Mouse (Mus musculus) urinary bladder, postnatal 36 days (tissue): ENCODE measurements around the gene F930015N05Rik.

Experiments
- DNase-seq, 2 experiments: peaks; one replicate each; pipeline ENCODE4 v3.0.0; 2022; ENCODE audit warnings: low spot score in 2 of 2, mixed read lengths in 1 of 2

Gene F930015N05Rik

GRCm38 (mm10) chr11:64436412-64436727, at the start of gene F930015N05Rik:
Gene F930015N05Rik, minus strand, starts transcription at chr11:64436653.
- DNase-seq = no peak

DNA sequence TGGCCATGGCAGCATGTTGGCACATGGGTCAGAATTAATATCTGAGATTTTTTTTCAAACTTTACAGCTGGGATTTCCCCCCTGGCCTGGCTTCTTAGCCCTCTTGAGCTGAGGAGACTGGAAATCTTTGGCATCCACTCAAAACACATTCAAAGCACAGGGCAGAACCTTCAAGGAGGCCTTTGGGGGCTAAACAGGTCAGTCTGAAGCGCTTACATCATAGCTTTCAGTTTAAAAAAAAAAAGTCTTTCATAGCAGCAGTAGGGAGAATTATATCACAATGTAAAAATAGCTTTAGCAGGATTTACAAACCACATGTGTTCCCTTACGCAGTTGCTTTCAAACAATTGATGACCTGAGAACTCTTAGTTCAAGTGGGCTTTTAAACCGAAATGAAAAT, 45.0 kb upstream of the F930015N05Rik start:
- no peak for DNase-seq

DNA sequence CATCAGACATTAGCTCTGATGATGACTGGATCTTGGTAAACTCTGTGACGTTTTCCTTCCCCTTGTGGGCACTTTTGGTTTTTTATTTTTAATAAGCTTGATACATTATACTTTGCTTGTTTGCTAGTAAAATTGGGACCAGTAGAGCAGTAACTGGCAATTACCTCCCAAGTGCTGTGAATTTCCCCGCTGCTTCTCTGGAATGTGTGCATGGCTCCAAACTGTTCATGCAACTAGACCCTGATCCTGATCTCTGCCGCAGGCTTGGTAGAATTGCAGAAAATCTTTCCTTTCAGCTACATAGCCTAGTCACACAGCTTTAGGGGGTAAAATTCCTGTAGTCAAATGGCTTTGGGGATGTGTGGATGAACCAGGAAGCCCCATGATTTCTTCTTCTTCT, 37.2 kb upstream of the F930015N05Rik start:
- no peak for DNase-seq

DNA sequence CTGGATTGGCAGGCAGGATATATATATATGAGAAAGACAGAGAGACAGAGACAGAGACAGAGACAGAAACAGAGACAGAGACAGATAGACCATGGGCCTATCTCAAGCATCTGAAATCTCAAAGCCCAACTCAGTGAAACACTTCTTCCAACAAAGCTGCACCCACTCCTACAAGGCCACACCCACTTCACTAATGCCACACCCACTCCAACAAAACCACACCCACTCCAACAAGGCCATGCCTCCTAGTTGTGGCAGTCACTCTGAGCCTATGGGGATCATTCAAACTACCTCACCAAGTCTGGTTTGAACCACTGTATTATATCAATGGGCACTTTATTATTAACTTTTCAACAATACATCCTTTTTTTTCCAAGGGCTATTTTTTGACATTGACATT, 34.2 kb upstream of the F930015N05Rik start:
- no peak for DNase-seq

DNA sequence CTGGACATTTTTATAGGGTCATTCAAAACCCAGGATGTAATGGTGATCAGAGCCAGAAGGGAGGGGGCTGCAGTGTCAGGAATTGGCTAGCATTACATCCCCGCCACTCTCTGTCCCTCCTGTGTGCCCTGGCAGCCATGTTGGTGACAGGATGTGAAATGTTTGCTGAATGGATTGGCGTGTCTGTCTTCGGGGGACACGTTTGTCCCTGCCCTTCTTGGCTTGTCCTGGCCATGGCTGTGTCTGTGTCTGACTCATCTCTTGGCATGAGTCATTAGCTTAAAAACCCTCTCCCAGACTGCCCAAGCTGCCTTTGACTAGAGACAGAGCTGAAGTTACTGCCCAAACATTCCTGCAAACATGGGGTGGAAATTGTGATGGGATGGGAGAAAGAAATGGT, 32.3 kb upstream of the F930015N05Rik start:
- no peak for DNase-seq

- DNase-seq = no peak
Observed at GRCm38 (mm10) chr11:64461746-64462145, 25.3 kb upstream of the F930015N05Rik start.

GRCm38 (mm10) chr11:64448586-64449315, 12.3 kb upstream of the F930015N05Rik start:
- DNase-seq = no peak

GRCm38 (mm10) chr11:64445227-64445626, 8.8 kb upstream of the F930015N05Rik start:
- DNase-seq = no peak

- no peak for DNase-seq
Observed at GRCm38 (mm10) chr11:64442701-64443100, 6.2 kb upstream of the F930015N05Rik start.

- no peak for DNase-seq
Observed at GRCm38 (mm10) chr11:64442119-64442518, 5.7 kb upstream of the F930015N05Rik start.

DNA sequence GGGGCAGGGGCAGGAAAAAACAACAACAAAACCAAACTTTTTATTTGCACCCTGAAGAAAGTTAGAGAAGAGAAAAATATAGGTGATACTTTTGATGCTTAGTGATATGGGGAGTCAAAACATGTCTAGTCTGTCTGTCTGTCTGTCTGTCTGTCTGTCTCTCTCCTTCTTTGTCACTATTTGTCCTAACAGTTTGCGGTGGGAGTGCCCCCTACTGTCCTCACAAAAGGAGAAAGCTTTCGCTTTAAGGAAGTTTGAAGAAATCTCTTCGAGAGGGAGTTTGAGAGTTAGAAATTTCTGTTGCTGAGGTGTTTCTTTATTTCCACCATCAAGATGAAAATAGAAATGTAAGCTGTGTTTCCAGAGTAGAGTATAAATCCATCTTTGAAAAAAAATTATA, 2.5 kb upstream of the F930015N05Rik start:
- DNase-seq = no peak

DNA sequence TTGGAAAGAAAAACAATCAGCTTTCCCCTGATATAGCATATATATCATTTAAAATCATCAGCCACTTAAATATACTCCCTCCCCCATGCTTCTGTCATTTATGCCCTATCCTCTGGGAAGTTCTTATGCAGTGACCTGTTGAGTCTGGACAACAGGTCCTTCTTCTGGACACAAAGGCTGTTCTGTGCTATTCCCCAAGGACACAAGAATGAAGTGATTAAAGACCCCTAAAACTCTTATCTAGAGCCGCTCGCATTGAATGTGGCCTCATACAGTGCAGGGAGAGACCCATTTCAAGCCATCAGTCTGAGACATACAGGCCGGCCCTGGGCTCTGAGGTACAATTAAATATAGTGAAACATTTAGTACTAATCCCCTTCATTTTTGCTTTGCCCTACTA, 1.3 kb upstream of the F930015N05Rik start:
- DNase-seq = no peak

GRCm38 (mm10) chr11:64436791-64437298, 392 bp upstream of the F930015N05Rik start:
- no peak for DNase-seq

GRCm38 (mm10) chr11:64435546-64436411, 674 bp downstream of the F930015N05Rik start:
- peak in 1 of 2 experiments; percentile 2 for DNase-seq

DNA sequence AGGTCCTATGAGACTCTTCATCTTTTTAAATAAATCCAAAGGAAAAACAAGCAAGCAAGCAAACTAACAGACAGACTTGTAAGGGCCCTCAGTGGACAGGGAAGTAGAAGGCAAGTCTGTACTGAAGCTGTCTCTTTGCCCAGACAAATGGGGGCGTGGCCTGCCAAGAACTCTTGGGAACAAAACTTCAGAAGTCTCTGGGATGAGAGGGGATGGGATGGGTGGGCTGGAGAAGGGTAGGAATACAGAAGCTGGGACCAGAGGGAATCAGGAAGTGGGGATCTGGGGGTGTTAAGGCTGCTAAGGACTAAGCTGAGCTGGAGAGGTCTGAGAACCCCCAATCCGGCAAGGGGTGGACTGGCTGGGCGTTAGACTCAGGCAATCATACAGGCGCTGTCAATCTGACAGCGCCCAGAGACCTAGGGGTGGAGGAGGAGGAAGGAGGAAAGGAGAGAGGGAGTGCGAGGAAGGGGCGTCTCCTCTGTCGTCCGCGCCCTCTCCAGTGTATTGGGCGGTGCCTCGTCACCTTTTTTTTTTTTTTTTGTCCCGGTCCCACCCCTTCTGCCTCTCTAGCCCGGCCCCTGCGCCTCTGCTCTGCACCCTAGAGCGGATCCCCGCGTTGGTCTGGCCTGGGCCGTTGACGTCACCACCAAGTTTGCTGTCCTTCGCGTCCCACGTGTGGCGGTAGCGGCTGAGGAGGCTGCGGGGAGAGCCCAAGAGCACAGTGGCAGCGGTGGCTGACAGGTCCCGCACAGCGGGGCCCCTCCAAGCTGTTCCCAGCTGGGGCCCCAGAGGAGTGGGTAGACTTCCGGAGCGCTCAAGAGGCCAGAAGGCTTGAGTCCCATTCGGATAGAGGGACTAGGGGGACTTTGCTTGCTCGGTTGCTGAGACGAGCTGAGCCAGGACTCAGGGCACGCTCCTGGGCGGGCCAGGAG, 1.6 kb downstream of the F930015N05Rik start, which contains the start of gene Hs3st3a1:
TSS of gene Hs3st3a1 (plus strand) at position 722 of the 935 bp plus-strand sequence.
- DNase-seq = peak; percentile 6 to 20

- no peak for DNase-seq
Observed at GRCm38 (mm10) chr11:64418969-64419368, 17.5 kb downstream of the F930015N05Rik start.

DNA sequence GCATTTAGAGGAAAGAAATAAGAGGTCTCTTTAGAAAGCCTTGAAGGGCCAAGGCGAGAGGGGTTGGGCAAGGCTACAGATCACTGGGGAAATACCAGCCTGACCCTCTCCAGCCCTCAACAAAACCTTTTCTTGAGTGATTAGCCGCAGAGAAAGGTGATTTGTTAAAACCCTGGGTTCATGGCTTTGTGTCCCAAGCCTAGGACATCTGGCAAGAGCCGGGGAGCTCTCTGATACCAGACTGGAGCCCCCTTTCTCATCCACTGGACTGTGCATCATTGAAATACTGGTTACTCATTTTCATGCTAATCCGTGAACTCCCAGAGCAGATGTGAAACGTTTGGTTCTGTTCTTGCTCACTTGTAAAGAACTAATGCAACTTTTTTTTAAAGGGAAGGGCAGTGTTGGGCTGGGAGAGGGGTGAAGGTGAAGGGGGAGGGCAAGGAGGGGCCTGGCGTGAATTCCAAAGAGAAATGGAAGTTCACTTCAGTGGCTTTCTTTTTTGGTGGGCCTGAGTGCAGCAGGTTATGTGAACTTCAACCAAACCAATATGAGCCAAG, 35.8 kb downstream of the F930015N05Rik start:
- no peak for DNase-seq

DNA sequence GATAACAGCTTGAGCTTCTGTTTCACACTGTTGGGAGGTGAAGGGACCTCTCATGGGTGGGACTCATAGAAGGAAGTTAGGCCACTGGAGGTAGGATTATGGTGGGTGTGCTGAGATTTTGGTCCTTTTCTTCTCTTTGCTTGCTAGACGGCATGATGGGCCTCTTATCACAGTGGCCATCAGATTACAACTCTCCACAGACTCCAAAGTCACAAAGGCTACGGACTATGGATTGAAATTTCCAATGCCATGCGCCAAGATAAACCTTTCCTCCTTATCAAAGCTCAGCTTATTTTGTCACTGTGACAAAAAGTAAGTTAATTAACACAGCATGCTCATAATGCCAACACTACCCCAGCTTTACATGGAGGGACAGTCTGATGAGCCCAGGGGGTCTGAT, 38.8 kb downstream of the F930015N05Rik start:
- DNase-seq = no peak

DNA sequence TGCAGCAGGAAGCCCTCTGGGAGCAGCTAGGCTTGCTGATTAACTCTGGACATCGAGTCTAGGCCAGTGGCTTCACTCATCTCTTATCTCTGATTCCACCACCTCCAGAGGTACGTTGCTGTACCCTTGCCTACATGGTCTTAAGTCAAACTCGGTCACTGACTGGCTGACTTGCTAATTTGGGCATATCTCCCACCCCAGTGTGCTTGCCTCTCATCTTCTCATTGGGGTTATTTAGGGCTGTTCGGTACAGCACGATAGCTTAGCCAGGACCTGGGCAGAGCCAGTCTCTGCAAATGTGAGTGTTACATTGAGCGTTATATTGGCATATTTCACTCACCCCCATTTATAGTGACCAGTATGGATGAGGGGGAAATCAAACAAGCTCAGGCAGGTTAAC, 39.5 kb downstream of the F930015N05Rik start:
- no peak for DNase-seq

DNA sequence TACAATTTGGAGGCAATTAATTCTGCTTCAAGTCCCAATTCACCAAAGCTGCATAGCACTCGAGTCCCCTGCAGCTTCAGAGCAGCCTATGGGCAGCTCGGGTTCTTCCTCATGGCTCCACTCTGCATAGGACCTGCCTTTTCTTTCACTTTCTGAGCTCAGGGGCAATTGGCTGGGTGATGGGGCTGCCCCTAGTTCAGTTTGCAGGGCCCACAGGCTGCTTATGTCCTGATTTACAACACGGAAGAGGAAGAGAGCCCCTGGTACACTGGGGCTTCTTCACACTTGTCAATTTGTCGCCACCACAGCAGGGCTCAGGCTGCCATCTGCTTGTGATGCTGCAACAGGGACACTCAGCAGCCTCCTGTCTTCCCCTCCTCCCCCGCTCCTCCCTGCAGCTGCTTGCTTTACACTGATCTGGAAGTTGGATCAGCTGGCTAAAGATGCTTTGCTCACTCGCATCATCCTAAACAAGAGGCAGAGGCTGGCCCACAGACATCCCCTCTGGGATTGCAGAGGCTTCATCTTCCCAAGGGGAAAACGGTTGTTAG, 40.0 kb downstream of the F930015N05Rik start:
- no peak for DNase-seq

DNA sequence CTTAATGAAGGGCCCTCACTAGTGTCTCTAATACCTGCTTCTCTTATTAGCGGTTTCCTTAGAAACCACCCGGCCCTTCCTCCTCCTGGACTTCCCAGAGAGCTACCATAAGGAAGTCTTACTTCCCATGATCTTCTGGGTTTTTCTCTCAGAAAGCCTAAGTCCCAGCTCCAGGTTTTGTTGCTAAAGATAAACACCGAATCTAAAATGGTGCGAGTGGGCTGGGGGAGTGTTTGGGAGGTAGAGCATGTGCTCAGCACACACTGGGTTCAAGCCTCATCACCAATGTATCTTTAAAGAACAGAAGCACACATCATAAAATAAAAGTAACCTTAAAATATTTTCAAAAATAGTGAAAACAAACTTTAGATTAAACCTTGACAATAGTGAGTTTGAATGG, 50.1 kb downstream of the F930015N05Rik start:
- DNase-seq = no peak
